ENCODE assay signal across 16 mouse cellular contexts in the genomic region with DNA sequence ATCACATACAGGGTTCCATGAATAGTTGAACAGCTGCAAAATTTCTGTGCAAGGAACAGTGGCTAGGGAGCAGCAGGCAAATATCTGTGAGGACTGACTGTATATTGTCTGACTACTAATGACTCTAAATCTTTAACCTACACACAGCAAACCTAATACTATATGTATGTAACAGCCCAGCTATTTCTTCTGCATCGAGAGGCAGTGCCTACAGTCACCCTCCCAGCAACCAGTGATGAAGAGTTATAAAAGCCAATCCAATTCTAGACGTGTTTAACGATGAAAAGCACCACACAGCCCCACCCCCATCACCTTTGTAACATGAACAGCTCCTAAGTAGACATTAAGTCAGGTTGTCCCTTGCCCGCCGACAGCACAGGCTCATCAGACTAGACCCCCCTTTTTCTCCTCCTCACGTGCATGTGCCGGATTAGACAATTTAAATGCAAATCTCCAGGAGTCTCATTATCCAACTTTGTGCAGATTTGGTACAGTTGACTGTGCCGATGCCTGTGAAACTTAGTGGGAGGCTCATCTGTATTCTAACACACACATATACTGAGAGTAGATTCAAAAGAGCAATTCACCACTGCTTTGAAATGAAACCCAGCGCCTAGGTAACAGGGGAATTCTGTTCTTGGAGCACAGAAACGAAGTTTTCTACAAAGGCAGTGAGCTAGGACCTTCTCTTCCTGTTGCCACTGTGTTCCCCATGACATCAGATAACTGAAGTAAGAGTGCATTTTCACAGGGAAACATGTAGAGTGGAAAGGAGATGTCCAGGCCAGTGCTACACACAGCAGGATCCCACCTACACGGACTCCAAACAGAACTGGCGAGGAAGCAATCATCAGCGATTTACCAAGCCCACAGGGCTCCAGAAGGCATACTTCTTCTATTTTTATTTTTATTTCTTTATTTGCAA. TPM values are rescaled to one million over a fixed set of nuclear protein-coding genes. Genes with fewer than 3 reads are reported as not detected.
DNase-seq lines count a peak whose midpoint lies in the region; ATAC-seq lines count a peak whose summit lies in the region.
"Had no signal": no experiment of that assay in that cellular context is flagged by ENCODE, and none has a peak within 500 bp of the region (broad histone marks: within the 10 kb centered on the region; RNA-seq: fewer than 3 reads in every experiment).

No protein-coding gene starts in this region.

- intact Hi-C loops in left cerebral cortex, postnatal 14 days (cut with DNase I): no loop called here

- H3K27ac ChIP-seq in forebrain, embryonic 15.5 days (replicated peaks): peak overlapping the region; percentile 83
- peak overlapping the region; percentile 82 for H3K27ac ChIP-seq in neural tube, embryonic 14.5 days (ENCODE audit: low read depth, low read length)
- H3K27ac ChIP-seq: limb, embryonic 12.5 days; lung, embryonic 15.5 days had no signal

- no peaks in the 10 kb centered on the region for H3K9me3 ChIP-seq in forebrain, embryonic 15.5 days
- H3K9me3 ChIP-seq in neural tube, embryonic 14.5 days (ENCODE audit: control insufficient read depth, low read length): no peaks in the 10 kb centered on the region
- H3K9me3 ChIP-seq: limb, embryonic 12.5 days; lung, embryonic 15.5 days had no signal

- peak overlapping the region; percentile 19; the same call in 1 of the 2 replicates for H3K4me2 ChIP-seq in forebrain, embryonic 15.5 days (replicated peaks)
- H3K4me2 ChIP-seq in neural tube, embryonic 14.5 days (ENCODE audit: low read depth, low read length): no peak overlapping the region
- H3K4me2 ChIP-seq: limb, embryonic 12.5 days; lung, embryonic 15.5 days had no signal

- 7% methylated on average over 13 of the region's 13 CpGs for WGBS in forebrain, embryonic 15.5 days
- WGBS in neural tube, embryonic 14.5 days: 20% methylated on average over 13 of the region's 13 CpGs

- H3K4me1 ChIP-seq in forebrain, embryonic 15.5 days: peaks cover 33% of the 10 kb centered on the region
- peaks cover 17% of the 10 kb centered on the region; the same call in 1 of the 2 replicates for H3K4me1 ChIP-seq in neural tube, embryonic 14.5 days (ENCODE audit: control insufficient read depth, insufficient read depth, low read length)
- H3K4me1 ChIP-seq: lung, embryonic 15.5 days had no signal

- no peak for DNase-seq in frontal cortex, postnatal 25 days (ENCODE audit: low spot score in 2 of 2)
- peak; percentile 37 to 72 for DNase-seq in left cerebral cortex, postnatal 14 days (ENCODE audit: low spot score in 2 of 2)
- no peak for DNase-seq in thymus, postnatal 4 days
- no peak for DNase-seq in gastrocnemius, adult 18-20 months (ENCODE audit: low spot score)
- DNase-seq in lung, postnatal 14 days: no peak
- DNase-seq: cerebellum, adult 9-10 months; heart, postnatal 4 days; kidney, postnatal 25 days had no signal

- H3K9ac ChIP-seq in forebrain, embryonic 15.5 days (replicated peaks): no peak overlapping the region
- H3K9ac ChIP-seq in neural tube, embryonic 14.5 days (replicated peaks; ENCODE audit: low read depth, low read length): no peak overlapping the region
- H3K9ac ChIP-seq: limb, embryonic 12.5 days; lung, embryonic 15.5 days had no signal

- H3K27me3 ChIP-seq in forebrain, embryonic 15.5 days: no peaks in the 10 kb centered on the region
- H3K27me3 ChIP-seq in neural tube, embryonic 14.5 days (ENCODE audit: control insufficient read depth, insufficient read depth, low read length): no peaks in the 10 kb centered on the region
- H3K27me3 ChIP-seq: limb, embryonic 12.5 days; lung, embryonic 15.5 days had no signal

- no peaks in the 10 kb centered on the region for H3K36me3 ChIP-seq in forebrain, embryonic 15.5 days
- no peaks in the 10 kb centered on the region for H3K36me3 ChIP-seq in neural tube, embryonic 14.5 days (ENCODE audit: control insufficient read depth, insufficient read depth, low read length)
- H3K36me3 ChIP-seq: limb, embryonic 12.5 days; lung, embryonic 15.5 days had no signal

- ATAC-seq in frontal cortex, adult (ENCODE audit: low TSS enrichment): peak; percentile 78
- peak; percentile 89 for ATAC-seq in forebrain, embryonic 15.5 days (replicated peaks)
- peak; percentile 86 for ATAC-seq in neural tube, embryonic 14.5 days (ENCODE audit: low read depth)

- no peak overlapping the region for H3K4me3 ChIP-seq in forebrain, embryonic 15.5 days
- H3K4me3 ChIP-seq in neural tube, embryonic 14.5 days (ENCODE audit: low read depth, low read length): no peak overlapping the region
- H3K4me3 ChIP-seq: limb, embryonic 12.5 days; lung, embryonic 15.5 days had no signal

RNA-seq across cellular contexts. Expression of a gene that starts 7.3 kb away (rescaled TPM):
- polyA plus RNA-seq in forebrain, embryonic 15.5 days (2015; fragmentation: Nextera tagmentation; extraction: Ambion mirVana): not detected in 2 replicates
- under 1 TPM in 1 of 2 experiments, not detected in 1; 0.20 TPM for total RNA-seq in left cerebral cortex, postnatal 14 days (2021)
- polyA plus RNA-seq in neural tube, embryonic 14.5 days (2014; fragmentation: Nextera tagmentation; extraction: Ambion mirVana): 0.21 TPM in 1 of 2 replicates, not detected in the other
- not detected for total RNA-seq in gastrocnemius, adult 18-20 months (2021)
- polyA plus RNA-seq: embryonic facial prominence, embryonic 14.5 days; gonadal fat pad, adult 2 months; lung, embryonic 15.5 days had no signal

RNA-seq across cellular contexts. Expression of a gene that starts 47.9 kb away (rescaled TPM):
- polyA plus RNA-seq in forebrain, embryonic 15.5 days (2015; fragmentation: Nextera tagmentation; extraction: Ambion mirVana): 0.27 and 0.99 TPM in 2 replicates
- 1 to 10 TPM in 1 of 2 experiments, under 1 TPM in 1; 0.88 to 1.1 TPM for total RNA-seq in left cerebral cortex, postnatal 14 days (2021)
- polyA plus RNA-seq in neural tube, embryonic 14.5 days (2014; fragmentation: Nextera tagmentation; extraction: Ambion mirVana): 1.8 and 2.3 TPM in 2 replicates
- not detected for total RNA-seq in gastrocnemius, adult 18-20 months (2021)
- total RNA-seq: ES-E14; heart, postnatal 4 days had no signal
- polyA plus RNA-seq: limb, embryonic 12.5 days had no signal

Comparison
In these comparisons a context has a peak if more than half of its experiments do, and no peak if none do; other contexts are left out.
1. DNase-seq: peak in left cerebral cortex, postnatal 14 days (2 of 2); none in frontal cortex, postnatal 25 days (0 of 2), thymus, postnatal 4 days (single experiment), gastrocnemius, adult 18-20 months (single experiment) and lung, postnatal 14 days (single experiment).
2. Peak in every context shown above with its lines, with median percentiles within 50 percentile points of each other: ATAC-seq.